Mouse (Mus musculus) limb, embryonic 11.5 days (tissue): ENCODE data around the gene Cul5. TPM values are rescaled to one million over a fixed set of nuclear protein-coding genes. Genes with fewer than 3 reads are reported as not detected.

ENCODE experiments used
- ATAC-seq: fragments of 200-750 bp; cut with Nextera tagmentation; 2 replicates; pipeline ENCODE4 v1.8.0; 2017; ENCODE audit warnings: low read depth; ENCODE audit not compliant: insufficient number of reproducible peaks, low FRiP score, low TSS enrichment
- DNase-seq: peaks from one replicate; pipeline ENCODE4 v3.0.0-alpha.2; 2015; ENCODE audit warnings: low spot score
- H3K27ac ChIP-seq: fragments of 300-500 bp; sonication (generic); replicated peaks from 2 replicates; pipeline ENCODE4 v1.5.1; 2014; ENCODE audit warnings: low read depth, mild to moderate bottlenecking, low read length
- H3K27me3 ChIP-seq: fragments of 300-500 bp; sonication (generic); 2 replicates; pipeline ENCODE4 v1.6.1; 2014; ENCODE audit warnings: mild to moderate bottlenecking, low read length, mixed read lengths; ENCODE audit not compliant: control insufficient read depth, insufficient read depth
- H3K36me3 ChIP-seq: fragments of 300-500 bp; sonication (generic); 2 replicates; pipeline ENCODE4 v1.6.1; 2014; ENCODE audit warnings: mild to moderate bottlenecking, low read length, moderate library complexity, mixed read lengths; ENCODE audit not compliant: control insufficient read depth, insufficient read depth
- H3K4me1 ChIP-seq: fragments of 300-500 bp; sonication (generic); 2 replicates; pipeline ENCODE4 v1.6.1; 2014; ENCODE audit warnings: low read length, mixed read lengths; ENCODE audit not compliant: control insufficient read depth, insufficient read depth
- H3K4me2 ChIP-seq: fragments of 300-500 bp; sonication (generic); 2 replicates; pipeline ENCODE4 v1.6.1; 2014; ENCODE audit warnings: low read depth, mild to moderate bottlenecking, moderate library complexity; ENCODE audit not compliant: severe bottlenecking
- H3K4me3 ChIP-seq: fragments of 300-500 bp; sonication (generic); 2 replicates; pipeline ENCODE4 v1.5.1; 2014; ENCODE audit warnings: low read depth, low read length
- H3K9ac ChIP-seq: fragments of 300-500 bp; sonication (generic); 2 replicates; pipeline ENCODE4 v1.6.1; 2014; ENCODE audit warnings: mild to moderate bottlenecking, low read length
- H3K9me3 ChIP-seq: fragments of 300-500 bp; sonication (generic); 2 replicates; pipeline ENCODE4 v1.6.1; 2016; ENCODE audit warnings: low read length; ENCODE audit not compliant: control insufficient read depth
- WGBS: fragments of 180-500 bp; shearing (Covaris S2); extraction: QIAGEN DNeasy Blood & Tissue Kit; methylation state at CpG from one replicate; pipeline ENCODE4 v1.1.7; 2014; 5-methylcytosine and 5-hydroxymethylcytosine counted together
- polyA plus RNA-seq: library from polyadenylated mRNA; unstranded; fragments of >200 nt; fragmentation: Nextera tagmentation; extraction: Ambion mirVana; gene quantifications from 2 replicates; pipeline ENCODE4 v1.2.1, GENCODE M21; 2014

The Cul5 gene
- polyA plus RNA-seq, 1 experiment from 2014 or later = 42.2 TPM

DNA sequence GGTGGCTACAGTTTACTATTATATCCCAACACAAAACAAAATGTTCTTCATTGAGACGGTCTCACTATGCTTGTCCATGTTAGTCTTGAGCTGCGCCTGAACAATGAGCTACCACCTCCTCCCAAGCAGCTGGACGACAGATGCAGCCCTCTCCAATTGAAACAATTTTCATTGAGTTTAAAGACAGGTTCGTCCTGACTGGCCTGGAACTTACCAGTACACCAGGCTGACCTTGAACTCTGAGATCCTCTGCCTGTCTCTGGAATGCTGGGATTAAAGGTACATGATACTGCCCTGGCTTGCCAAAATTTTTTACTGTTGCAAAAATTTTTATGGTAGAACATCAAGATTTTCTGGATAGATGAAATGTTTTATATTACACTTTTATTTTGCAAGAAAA lies 55.5 kb downstream of the Cul5 start:
- WGBS = 85% methylated on average over 4 of the region's 4 CpGs
- no peak overlapping the region for H3K27ac ChIP-seq
- no peaks in the 10 kb centered on the region for H3K36me3 ChIP-seq
- H3K4me1 ChIP-seq = no peaks in the 10 kb centered on the region
- H3K4me3 ChIP-seq = no peak overlapping the region
- H3K27me3 ChIP-seq = no peaks in the 10 kb centered on the region
- H3K4me2 ChIP-seq = no peak overlapping the region
- no peak overlapping the region for H3K9ac ChIP-seq
- no peaks in the 10 kb centered on the region for H3K9me3 ChIP-seq
- DNase-seq (no peak), ATAC-seq (no peak)

GRCm38 (mm10) chr9:53609968-53610781 lies 59.6 kb downstream of the Cul5 start, which contains the start of gene Acat1:
TSS of gene Acat1 (minus strand) at chr9:53610382.
- no peaks in the 10 kb centered on the region for H3K9me3 ChIP-seq
- no peaks in the 10 kb centered on the region for H3K27me3 ChIP-seq
- H3K4me3 ChIP-seq = peak within 1 kb of the TSS; percentile 50
- ATAC-seq (peak; percentile 99), DNase-seq (peak; percentile 85)
- no peaks in the 10 kb centered on the region for H3K36me3 ChIP-seq
- H3K9ac ChIP-seq = peak within 1 kb of the TSS; percentile 76
- peak within 1 kb of the TSS; percentile 84 for H3K4me2 ChIP-seq
- no peak within 1 kb of the TSS for H3K27ac ChIP-seq
- no peaks in the 10 kb centered on the region for H3K4me1 ChIP-seq
- WGBS = 6% methylated on average over 51 of the region's 52 CpGs

- Histone ChIP-seq H3K27ac (no peak overlapping the region), H3K9ac (peak overlapping the region; percentile 76), H3K36me3 (no peaks in the 10 kb centered on the region), H3K9me3 (no peaks in the 10 kb centered on the region), H3K4me1 (no peaks in the 10 kb centered on the region), H3K27me3 (no peaks in the 10 kb centered on the region), H3K4me3 (peak overlapping the region; percentile 50), H3K4me2 (peak overlapping the region; percentile 84)
- DNase-seq (no peak), ATAC-seq (no peak)
- 83% methylated on average over 12 of the region's 12 CpGs for WGBS
Measured at GRCm38 (mm10) chr9:53609306-53609967, 60.4 kb downstream of the Cul5 start.

DNA sequence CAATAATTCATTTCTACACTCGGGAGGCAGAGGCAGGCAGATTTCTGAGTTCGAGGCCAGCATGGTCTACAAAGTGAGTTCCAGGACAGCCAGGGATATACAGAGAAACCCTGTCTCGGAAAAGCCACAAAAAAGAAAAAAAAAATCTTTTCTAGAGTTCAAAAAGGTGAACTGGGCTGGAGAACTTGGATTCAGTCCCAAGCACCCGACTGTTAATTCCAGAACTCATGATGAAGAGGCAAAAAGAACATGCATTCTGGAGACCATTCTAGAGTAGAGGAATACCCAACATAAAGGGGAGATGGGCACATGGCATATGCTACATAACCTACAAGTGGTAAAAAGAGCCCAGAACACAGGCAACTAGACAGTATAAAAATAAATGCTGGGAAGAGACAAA lies 62.0 kb downstream of the Cul5 start:
- Histone ChIP-seq H3K4me1 (no peaks in the 10 kb centered on the region), H3K4me3 (no peak overlapping the region), H3K4me2 (no peak overlapping the region), H3K27me3 (no peaks in the 10 kb centered on the region), H3K9me3 (no peaks in the 10 kb centered on the region), H3K27ac (no peak overlapping the region), H3K36me3 (no peaks in the 10 kb centered on the region), H3K9ac (no peak overlapping the region)
- ATAC-seq (no peak), DNase-seq (no peak)
- 90% methylated on average over 4 of the region's 4 CpGs for WGBS

- Histone ChIP-seq H3K27me3 (no peaks in the 10 kb centered on the region), H3K36me3 (no peaks in the 10 kb centered on the region), H3K4me3 (no peak overlapping the region), H3K9me3 (no peaks in the 10 kb centered on the region), H3K9ac (no peak overlapping the region), H3K4me2 (no peak overlapping the region), H3K27ac (no peak overlapping the region), H3K4me1 (no peaks in the 10 kb centered on the region)
- ATAC-seq = no peak
- no peak for DNase-seq
- 96% methylated on average over 3 of the region's 3 CpGs for WGBS
Measured at GRCm38 (mm10) chr9:53607192-53607591, 62.6 kb downstream of the Cul5 start.

DNA sequence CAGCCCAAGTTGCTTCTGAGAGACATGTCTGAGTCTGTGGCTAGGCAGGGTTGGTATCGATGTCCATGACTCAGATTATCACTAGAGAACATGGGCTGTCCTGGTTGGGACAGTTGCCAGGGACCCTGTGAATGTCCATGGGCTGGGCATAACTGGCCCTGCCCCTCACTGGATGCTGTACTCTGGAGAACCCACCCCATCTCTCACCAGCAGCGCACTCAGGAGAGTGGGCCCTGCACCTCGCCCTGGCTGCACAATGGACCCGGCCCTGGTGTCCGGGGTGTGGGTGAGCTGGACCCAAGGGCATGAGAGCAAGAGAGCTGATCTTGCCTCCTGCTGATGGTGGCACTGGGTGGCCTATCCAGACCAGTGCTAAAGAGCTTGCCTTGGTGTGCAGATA lies 64.9 kb downstream of the Cul5 start:
- Histone ChIP-seq H3K27ac (no peak overlapping the region), H3K4me1 (no peaks in the 10 kb centered on the region), H3K4me3 (no peak overlapping the region), H3K36me3 (no peaks in the 10 kb centered on the region), H3K9me3 (no peaks in the 10 kb centered on the region), H3K4me2 (no peak overlapping the region), H3K27me3 (no peaks in the 10 kb centered on the region), H3K9ac (no peak overlapping the region)
- no peak for ATAC-seq
- 100% methylated on average over 5 of the region's 5 CpGs for WGBS
- DNase-seq = no peak

- no peak for DNase-seq
- Histone ChIP-seq H3K27me3 (no peaks in the 10 kb centered on the region), H3K36me3 (no peaks in the 10 kb centered on the region), H3K4me2 (no peak overlapping the region), H3K4me3 (no peak overlapping the region), H3K9me3 (no peaks in the 10 kb centered on the region), H3K4me1 (no peaks in the 10 kb centered on the region), H3K9ac (no peak overlapping the region), H3K27ac (no peak overlapping the region)
- ATAC-seq = no peak
- WGBS = 85% methylated on average over 3 of the region's 3 CpGs
Measured at GRCm38 (mm10) chr9:53603849-53604248, 66.0 kb downstream of the Cul5 start.

DNA sequence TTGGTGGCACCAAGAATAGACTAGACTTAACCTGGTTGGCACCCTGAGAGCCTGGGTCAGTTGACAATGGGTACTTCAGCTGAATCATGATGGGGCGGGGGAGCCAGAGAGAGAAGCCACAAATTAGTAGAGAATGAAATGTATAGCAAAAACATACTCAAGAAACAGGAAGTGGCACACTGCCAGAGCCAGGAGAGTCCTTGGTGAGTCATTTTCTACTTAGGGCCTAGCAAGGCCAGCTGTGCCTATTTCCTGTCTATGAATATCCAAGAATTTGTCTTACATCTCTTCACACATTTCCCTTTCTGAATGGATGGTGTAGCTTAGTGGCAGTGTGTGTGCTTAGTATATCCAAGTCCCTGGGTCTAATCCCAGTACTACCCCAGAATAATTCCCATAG lies 66.4 kb downstream of the Cul5 start:
- Histone ChIP-seq H3K27ac (no peak overlapping the region), H3K4me3 (no peak overlapping the region), H3K27me3 (no peaks in the 10 kb centered on the region), H3K9me3 (no peaks in the 10 kb centered on the region), H3K36me3 (no peaks in the 10 kb centered on the region), H3K4me1 (no peaks in the 10 kb centered on the region), H3K9ac (no peak overlapping the region), H3K4me2 (no peak overlapping the region)
- 84% methylated on average over 1 of the region's 1 CpGs for whole genome bisulfite sequencing
- DNase-seq (no peak), ATAC-seq (no peak)
